Mouse (Mus musculus) MEL (cell line): ENCODE data around the gene Dnajb1.

Source experiments
- BHLHE40 ChIP-seq: IDR thresholded peaks from 2 replicates; pipeline ENCODE4 v1.6.1; 2012; ENCODE audit warnings: low read depth, mild to moderate bottlenecking, inconsistent platforms, low read length, improper control_type of control experiment, borderline replicate concordance
- CHD2 ChIP-seq: IDR thresholded peaks from 2 replicates; pipeline ENCODE4 v1.6.1; 2011; ENCODE audit warnings: low read length, improper control_type of control experiment
- CTCF ChIP-seq, 3 experiments: IDR thresholded peaks in 2 of 3; conservative IDR thresholded peaks in 1 of 3; 2 replicates each; pipeline ENCODE4 v1.5.1; 2011 to 2012; ENCODE audit warnings: low read length in 3 of 3, low read depth in 2 of 3, mild to moderate bottlenecking in 2 of 3, improper control_type of control experiment in 1 of 3, inconsistent platforms in 1 of 3, mixed read lengths in 1 of 3, moderate library complexity in 1 of 3; ENCODE audit not compliant: control insufficient read depth in 1 of 3, insufficient read depth in 1 of 3, poor library complexity in 1 of 3, severe bottlenecking in 1 of 3
- ELF1 ChIP-seq: IDR thresholded peaks from 2 replicates; pipeline ENCODE4 v1.6.1; 2014; ENCODE audit warnings: low read depth, mild to moderate bottlenecking, inconsistent platforms, low read length, improper control_type of control experiment, moderate library complexity
- EP300 ChIP-seq, 2 experiments: IDR thresholded peaks; 2 replicates each; pipeline ENCODE4 v1.6.1; 2011; ENCODE audit warnings: improper control_type of control experiment in 2 of 2, low read length in 2 of 2, low read depth in 1 of 2, mild to moderate bottlenecking in 1 of 2
- HCFC1 ChIP-seq: IDR thresholded peaks from 2 replicates; pipeline ENCODE4 v1.6.1; 2012; ENCODE audit warnings: low read depth, mild to moderate bottlenecking, inconsistent platforms, low read length, improper control_type of control experiment, moderate library complexity
- MXI1 ChIP-seq: IDR thresholded peaks from 2 replicates; pipeline ENCODE4 v1.6.1; 2011; ENCODE audit warnings: mild to moderate bottlenecking, low read depth, low read length, improper control_type of control experiment
- POLR2A ChIP-seq, 2 experiments: IDR thresholded peaks; 2 replicates each; pipeline ENCODE4 v1.6.1; 2011 to 2012; ENCODE audit warnings: low read length in 2 of 2, mild to moderate bottlenecking in 2 of 2, control low read depth in 1 of 2, improper control_type of control experiment in 1 of 2, low read depth in 1 of 2, moderate library complexity in 1 of 2; ENCODE audit not compliant: control insufficient read depth in 1 of 2, insufficient read depth in 1 of 2, poor library complexity in 1 of 2
- POLR2AphosphoS2 ChIP-seq: IDR thresholded peaks from 2 replicates; pipeline ENCODE4 v1.6.1; 2011; ENCODE audit warnings: low read length, improper control_type of control experiment
- SMC3 ChIP-seq: IDR thresholded peaks from 2 replicates; pipeline ENCODE4 v1.6.1; 2011; ENCODE audit warnings: low read depth, low read length, improper control_type of control experiment
- USF1 ChIP-seq: IDR thresholded peaks from 2 replicates; pipeline ENCODE4 v1.6.1; 2014; ENCODE audit warnings: low read depth, mild to moderate bottlenecking, inconsistent platforms, low read length, improper control_type of control experiment, moderate library complexity
- ZKSCAN1 ChIP-seq: IDR thresholded peaks from 2 replicates; pipeline ENCODE4 v1.6.1; 2012; ENCODE audit warnings: low read depth, mild to moderate bottlenecking, inconsistent platforms, low read length, improper control_type of control experiment, moderate library complexity
- ZNF384 ChIP-seq: IDR thresholded peaks from 2 replicates; pipeline ENCODE4 v1.6.1; 2012; ENCODE audit warnings: low read depth, mild to moderate bottlenecking, inconsistent platforms, low read length, improper control_type of control experiment

DNA sequence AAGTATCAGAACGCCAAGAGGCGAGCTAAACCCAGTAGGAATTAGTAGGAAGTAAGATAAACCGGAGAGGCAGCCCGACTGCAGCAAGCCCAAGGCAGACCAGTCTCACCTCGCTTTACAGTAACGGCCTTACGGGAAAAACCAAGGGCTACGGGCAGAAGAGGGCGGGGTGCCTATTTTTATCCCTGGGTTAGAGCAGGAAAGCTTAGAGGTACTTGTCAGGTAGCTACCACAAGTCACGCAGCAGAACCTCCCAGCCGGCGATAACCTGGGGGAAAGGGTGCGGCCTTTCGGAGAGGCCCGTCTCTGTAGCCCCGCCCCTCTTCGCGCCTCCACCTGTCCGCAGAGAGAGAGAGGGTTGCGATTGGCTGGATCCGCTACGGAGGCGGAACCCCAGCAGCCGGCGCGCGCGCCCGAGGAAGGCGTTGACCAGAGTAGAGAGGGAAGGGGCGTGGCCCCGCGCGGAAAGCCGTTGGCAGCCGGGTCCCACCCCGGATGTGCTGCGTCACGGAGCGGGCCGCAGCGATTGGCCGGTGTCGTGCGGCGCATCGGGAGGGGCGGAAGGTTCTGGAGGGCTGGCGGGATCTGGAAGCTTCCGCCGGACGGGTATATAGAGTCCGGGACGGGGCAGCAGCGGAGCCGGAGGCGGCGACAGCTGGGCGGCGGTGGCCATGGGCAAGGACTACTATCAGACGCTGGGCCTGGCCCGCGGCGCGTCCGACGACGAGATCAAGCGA, at the start of gene Dnajb1, which contains the start of gene Tecr:
- TF ChIP-seq POLR2A (IDR thresholded peaks at IDR 0.05; ENCODE audit: control insufficient read depth in 1 of 2, insufficient read depth in 1 of 2, low read depth in 1 of 2, low read length in 2 of 2, poor library complexity in 1 of 2) (peak; percentile 96 to 97), CTCF (IDR thresholded peaks at IDR 0.05 in 2 of 3, conservative IDR thresholded peaks at IDR 0.05 in 1 of 3; ENCODE audit: control insufficient read depth in 1 of 3, insufficient read depth in 1 of 3, low read depth in 2 of 3, low read length in 3 of 3, poor library complexity in 1 of 3, severe bottlenecking in 1 of 3) (no peak), USF1 (0 out of 2 replicates have a peak, but pooled peaks have one; percentile 14), EP300 (IDR thresholded peaks at IDR 0.05; ENCODE audit: low read depth in 1 of 2, low read length in 2 of 2) (peak in 1 of 2 experiments; percentile 58; a peak in 1 of 4 replicates), HCFC1 (peak; percentile 82), MXI1 (peak; percentile 71; the same call in 1 of the 2 replicates), ELF1 (peak; percentile 78; the same call in 1 of the 2 replicates), CHD2 (no peak), BHLHE40 (no peak), ZNF384 (no peak), SMC3 (no peak), ZKSCAN1 (no peak), POLR2AphosphoS2 (peak; percentile 95)
